Mouse (Mus musculus): ENCODE data around the gene Ulk2.
"Not testable (repeated sequence)": the region's sequence is repeated elsewhere in the genome, so short reads cannot be mapped to it uniquely, and the experiment has no call there.

Gene Ulk2

DNA sequence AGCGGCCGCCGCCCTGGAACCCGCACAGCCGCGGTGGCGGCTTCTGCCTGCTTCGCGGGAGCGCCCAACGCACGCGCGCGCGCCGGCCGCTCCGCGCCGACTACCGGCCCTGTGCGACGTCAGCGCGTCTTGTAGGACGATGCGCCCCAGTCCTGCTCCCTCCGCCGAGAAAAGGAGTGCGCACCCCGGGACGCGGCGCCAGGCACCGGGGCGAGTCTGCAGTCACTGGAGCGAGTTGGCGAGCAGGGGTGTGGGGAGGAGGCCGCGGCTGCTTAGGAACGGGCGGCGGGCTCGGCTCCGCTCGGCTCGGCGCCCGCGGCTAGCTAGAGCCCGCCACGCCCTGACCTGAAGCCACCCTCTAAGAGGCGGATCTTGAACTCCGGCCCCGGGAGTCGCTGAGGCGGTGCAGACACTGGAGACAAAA is at the start of gene Ulk2:
Gene Ulk2 (minus strand): TSS at position 86 of the 424 bp plus-strand sequence.
- DNase-seq: peak; percentile 92

GRCm38 (mm10) chr11:61882183-61882582 is 27.3 kb upstream of the Ulk2 start:
- DNase-seq: peak; percentile 31

GRCm38 (mm10) chr11:61879921-61880320 is 25.0 kb upstream of the Ulk2 start:
- DNase-seq: no peak

- DNase-seq: no peak
Measured at GRCm38 (mm10) chr11:61871881-61872280, 17.0 kb upstream of the Ulk2 start.

- no peak for DNase-seq
Measured at GRCm38 (mm10) chr11:61866856-61867255, 12.0 kb upstream of the Ulk2 start.

DNA sequence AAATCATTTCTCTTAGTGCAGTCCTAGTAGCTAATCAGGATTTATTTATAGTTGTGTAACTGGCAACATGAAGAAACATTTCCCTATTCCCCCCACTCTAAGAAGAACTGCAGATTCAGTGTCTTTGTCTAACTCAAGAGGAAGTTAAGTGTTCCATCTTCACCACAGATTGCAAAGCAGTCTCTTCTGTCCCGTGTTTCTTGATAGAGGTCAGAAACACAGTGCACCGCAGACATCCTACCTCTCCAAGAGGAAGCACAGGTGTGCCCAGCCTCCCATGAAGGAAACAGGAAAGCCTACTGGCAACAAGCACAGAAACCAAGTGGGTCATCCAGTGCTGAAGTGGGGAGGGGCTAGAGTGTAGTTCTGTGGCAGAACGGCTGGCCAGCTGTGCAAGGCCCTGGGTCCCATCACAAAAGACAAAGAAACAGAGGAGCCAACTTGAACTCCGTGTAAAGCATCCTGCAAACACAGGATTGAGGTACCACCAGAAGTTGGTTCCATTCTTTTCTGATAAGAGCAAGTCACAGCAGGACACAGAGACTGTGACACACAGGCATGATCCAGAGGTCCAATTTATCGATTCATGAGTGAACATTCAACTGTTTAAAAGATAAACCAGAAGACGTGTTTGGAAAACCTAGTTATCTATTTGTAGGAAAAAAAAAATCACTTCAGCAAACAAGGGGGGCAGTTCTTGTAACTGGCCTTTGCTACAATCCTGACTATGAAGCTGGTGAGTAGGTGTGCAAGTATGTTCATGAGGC is 7.1 kb upstream of the Ulk2 start:
- DNase-seq: no peak

DNA sequence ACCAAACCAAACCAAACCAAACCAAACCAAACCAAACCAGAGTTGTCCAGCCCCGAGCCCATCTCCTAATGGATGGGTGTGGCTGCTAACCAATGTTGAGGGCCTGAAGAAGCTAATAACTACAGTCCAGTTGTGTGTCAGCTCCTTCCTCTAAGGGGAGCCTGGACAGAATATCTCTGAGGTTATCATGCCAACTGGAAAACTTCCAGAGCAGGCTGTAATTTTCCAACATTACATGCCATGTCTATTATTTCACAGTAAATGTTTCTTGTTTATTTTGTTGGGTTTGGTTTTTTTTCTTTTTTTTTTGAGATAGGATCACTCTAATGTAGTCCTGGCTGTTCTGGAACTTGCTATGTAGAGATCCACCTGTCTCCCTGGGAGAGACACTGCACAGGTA is 4.4 kb upstream of the Ulk2 start:
- no peak for DNase-seq

- no peak for DNase-seq
Measured at GRCm38 (mm10) chr11:61855539-61855938, 666 bp upstream of the Ulk2 start.

DNA sequence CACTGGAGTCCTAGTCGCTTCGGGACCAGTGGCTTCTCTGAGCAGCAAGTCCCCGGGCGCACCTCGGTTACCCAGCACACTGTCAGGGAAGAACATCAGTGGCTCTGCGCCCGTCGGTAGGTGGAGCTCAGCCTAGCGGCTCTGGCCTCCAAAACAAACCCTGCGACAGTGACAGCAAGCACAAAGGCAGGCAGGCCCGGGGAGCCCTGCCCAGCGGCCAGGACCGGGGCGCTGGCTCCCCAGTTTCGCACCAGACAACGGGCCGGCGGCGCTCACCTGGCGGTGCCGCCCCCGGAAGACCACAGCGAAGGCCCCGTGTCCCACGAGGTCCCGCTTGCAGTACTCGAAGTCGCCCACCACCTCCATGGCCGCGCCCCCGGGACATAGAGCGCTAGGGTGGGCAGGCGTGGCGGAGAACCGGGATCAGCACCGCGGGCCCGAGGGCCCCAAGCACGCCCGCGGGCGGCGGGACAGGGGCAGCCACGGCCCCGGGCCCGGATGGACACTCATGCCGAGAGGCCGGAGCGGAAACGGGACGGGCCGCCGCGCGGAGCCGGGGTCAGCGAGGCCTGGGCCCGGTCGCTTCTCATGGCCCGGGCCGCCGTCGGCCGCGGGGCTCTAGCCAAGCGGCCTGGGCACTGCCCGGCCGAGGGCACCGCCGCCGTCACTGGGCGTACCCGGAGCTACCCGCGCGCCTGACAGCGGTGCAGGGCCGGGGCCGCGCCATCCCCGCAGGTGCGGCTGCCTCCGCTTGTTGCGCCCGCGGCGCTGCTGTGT is 474 bp downstream of the Ulk2 start:
- DNase-seq: peak; percentile 88

DNA sequence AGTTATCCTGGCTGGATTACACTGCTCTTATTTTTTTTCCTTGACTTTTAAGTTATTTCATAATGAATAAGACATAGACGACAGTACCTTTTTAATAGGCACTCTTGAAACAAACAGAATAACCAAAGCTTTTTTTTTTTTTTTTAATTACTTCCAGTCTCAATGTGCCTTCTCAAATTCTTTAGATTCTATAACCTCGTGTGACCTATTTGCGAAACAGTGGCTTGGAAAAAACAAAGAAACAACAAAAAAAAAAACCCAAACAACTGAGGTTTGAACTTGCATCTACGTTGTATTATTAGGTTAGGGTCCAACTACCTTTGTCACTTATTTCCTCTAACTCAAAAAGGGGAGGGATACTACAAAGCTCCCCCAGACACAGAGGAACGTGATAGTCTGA is 1.2 kb downstream of the Ulk2 start:
- no peak for DNase-seq

GRCm38 (mm10) chr11:61852916-61853315 is 2.0 kb downstream of the Ulk2 start:
- DNase-seq: no peak

DNA sequence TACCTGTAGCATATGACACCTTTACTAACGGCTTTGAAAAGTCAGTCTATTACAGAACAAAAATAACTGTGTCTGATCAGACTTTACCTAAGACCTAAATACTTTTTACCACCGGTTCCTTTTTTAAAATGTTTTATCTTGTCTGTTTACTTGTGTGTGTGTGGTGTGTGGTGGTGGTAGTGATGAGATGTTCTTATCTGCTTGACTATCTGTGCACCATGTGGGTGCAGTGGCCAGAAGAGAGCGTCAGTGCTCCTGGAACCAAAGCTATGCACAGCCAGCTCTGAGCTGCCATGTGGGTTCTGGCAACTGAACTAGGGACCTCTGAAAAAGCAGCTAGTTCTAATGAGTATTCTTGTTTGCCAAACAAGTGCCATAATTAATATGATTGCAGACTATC is 3.7 kb downstream of the Ulk2 start:
- no peak for DNase-seq

DNA sequence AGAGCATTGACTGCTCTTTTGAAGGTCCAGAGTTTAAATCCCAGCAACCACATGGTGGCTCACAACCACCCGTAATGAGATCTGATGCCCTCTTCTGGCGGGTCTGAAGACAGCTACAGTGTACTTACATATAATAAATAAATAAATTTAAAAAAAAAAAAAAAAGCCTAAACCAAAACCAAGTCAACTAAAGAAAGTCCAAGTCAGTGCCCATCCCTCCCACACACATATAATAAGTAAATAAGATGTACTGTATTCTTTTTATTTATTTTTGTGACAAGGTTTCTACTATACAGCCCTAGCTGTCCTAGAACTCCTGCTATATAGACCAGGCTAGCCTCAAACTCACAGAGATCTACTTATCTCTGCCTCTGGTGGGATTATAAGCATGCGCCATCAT is 14.2 kb downstream of the Ulk2 start:
- DNase-seq: not testable (repeated sequence)

DNA sequence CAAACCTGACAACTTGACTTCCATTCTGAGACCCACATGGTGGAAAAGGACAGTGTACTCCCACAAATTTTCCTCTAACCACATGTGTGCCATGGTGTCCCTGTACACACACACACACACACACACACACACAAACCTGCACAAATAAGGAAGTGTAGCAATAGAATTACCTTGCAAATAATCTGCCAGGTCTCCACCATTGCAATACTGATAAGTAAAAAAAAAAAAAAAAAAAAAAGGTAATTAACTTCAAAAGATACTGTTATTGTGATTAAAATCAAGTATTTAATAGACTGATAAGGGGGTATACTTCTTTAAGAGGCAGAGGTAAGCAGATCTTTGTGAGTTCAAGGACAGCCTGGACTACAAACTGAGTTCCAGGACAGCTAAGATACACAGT is 14.9 kb downstream of the Ulk2 start:
- DNase-seq: no peak

- DNase-seq: no peak
Measured at GRCm38 (mm10) chr11:61839182-61839581, 15.7 kb downstream of the Ulk2 start.

- no peak for DNase-seq
Measured at GRCm38 (mm10) chr11:61809793-61810192, 45.1 kb downstream of the Ulk2 start.

DNA sequence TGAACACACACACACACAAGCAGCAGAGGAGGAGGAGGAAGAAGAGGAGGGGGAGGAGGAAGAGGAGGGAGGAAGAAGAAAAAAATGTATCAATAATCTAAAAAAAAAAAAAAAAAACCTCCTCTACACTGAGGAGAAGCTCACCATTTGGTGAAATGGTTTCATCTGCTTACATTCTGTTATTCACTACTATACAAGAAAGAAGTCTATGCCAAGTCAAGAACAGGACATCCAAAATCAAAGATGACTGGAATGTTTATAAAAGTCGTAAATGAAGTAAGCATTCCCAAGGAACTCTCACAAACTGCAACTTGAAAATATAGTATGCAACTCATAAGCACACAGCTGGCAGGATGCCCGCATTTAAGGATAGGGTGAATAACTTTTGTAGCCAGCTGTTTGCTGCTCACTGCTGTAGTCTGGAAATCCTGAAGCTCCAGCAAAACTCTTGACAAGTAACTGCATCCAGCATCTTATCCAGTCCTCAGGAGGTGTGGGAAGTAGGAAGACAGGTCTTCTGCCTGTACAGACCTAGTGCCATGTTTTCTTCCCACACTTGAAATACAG is 46.2 kb downstream of the Ulk2 start:
- peak; percentile 3 for DNase-seq

DNA sequence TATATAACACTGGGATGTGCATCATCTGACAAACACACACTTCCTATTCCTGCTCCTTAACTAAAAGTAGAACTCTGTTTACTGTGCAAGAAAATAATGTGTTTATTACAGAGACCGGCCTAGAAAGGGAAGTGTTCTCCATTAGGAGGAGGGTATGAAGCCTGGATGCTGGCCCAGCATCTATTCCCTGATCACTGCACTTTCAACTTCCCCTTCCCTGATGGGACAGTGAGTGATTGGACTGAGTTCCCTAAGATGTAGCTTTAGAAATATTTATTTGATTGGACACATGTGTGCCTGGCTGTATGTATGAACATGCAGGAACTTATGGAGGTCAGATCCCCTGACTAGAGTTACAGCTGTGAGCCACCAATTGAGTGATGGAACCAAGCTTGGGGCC is 61.4 kb downstream of the Ulk2 start:
- DNase-seq: no peak

DNA sequence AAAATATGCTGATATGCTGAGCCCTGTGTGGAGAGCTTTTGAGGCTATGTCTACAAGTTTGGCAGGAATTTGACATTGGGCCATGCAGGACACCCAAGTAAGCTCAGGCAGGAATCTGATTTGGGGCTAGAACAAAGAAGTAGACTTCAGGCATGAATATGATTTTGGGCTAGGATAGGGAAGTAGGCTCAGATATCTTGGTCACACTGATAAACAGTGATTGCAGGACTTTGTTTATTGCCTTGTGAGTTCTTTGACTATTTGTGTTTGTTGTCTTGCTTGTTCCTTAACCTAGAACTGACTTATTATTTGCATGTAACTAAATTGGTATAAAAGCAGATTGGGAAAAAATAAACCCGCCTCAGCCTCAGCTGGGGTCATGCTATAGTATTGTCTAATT is 66.3 kb downstream of the Ulk2 start:
- no peak for DNase-seq

- not testable (repeated sequence) for DNase-seq
Measured at GRCm38 (mm10) chr11:61782526-61782925, 72.3 kb downstream of the Ulk2 start.

DNA sequence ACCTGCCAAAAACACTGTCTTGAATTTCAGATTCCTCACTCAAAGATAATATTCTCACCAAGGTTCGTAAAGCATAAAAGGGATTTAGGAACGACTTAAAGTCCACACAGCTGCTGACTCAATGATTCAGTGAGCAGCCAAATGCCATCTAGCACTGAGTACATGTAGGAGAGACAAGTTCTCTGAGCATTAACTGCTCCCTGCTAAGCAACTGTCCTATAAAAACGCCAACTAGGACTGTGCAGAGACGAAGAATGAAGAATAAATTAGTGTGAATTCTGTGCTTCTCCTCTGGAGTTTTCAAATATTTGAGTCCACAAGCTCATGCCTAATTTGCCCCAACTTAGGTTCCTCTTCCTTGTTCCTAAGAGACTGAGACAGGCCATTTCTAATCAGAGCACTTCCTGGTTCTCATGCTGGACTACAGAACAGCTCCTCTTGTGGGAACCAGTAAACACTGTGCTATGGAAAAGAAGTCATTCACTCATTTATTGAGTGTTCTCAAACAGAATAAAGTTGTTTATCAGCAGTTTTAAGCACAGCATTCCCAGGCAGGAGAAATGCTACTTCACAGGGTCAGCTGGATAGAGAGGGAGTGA is 80.2 kb downstream of the Ulk2 start:
- DNase-seq: no peak

DNA sequence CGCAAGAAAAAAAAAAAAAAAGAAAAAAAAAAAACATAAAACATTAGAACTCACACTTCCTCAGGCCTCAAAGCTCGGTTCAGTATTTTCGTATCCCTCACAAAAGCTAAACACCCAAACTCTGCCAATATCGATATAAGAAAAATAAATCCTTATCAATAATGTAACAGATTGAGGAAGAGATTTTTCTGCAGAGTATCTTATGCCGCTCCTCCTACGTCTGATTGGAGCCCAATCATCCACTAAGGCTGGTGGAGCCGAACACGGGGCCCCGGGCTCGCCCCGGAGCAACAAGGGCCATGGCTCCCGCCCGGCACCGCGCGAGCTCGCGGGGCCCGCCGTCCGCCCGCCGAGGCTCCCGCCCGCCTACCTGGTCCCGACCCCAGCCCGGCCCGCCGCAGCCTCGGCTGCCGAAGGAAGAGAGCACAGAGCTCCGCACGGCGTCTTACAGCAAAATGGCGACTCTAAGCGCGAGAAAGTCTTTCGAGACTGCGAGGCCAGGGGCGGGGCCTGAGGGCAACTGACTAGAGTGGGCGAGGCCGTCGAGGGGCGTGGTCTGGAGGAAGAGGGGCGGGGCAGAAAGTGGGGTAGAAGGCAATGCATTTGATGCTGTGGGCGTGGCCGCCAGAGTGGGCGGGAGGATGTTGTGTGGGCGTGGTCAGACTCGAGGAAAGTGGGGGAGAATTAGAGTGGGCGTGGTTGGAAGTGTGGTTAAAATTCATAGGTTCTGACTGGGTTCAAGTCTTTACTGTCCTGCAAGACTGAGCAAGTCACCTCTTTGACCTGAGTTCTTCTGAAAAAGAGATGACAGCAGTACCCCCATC is 93.1 kb downstream of the Ulk2 start, which contains the start of gene Prpsap2:
Gene Prpsap2 (minus strand): TSS at position 505 of the 824 bp plus-strand sequence.
- peak; percentile 100 for DNase-seq

DNA sequence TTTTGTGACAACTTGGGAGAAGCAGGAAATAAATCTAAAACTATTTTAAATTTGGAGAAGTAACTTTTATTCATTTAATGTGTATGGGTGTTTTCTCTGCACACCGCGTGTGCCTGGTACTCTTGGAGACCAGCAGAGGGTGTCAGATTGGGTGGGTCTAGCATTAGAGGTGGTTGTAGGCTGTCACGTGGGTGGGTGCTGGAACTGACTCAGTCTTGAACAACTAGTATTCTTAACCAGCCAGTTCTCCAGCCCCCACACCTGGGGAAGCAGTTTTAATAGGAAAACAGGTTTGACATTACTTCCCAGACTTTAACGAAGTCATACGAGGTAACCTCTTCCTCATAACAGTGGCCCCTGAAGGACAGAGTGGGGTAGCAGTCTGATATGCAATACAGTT is 94.4 kb downstream of the Ulk2 start:
- DNase-seq: no peak

Data from lung, postnatal 10 days (tissue).